Mouse (Mus musculus): ENCODE data around the gene Marcks. TPM values are rescaled to one million over a fixed set of nuclear protein-coding genes. Genes with fewer than 3 reads are reported as not detected.

Marcks gene
- 91.1 TPM for polyA plus RNA-seq (2014; fragmentation: Illumina TruSeq; extraction: RNeasy Lipid Tissue Mini Kit (QIAGEN cat#74804); ENCODE audit: low replicate concordance)

GRCm38 (mm10) chr10:37138778-37139442 lies at the start of gene Marcks:
Gene Marcks (minus strand): TSS chr10:37138920.

Other genes with a start within 250 kb of the Marcks start
- 167 TPM for gene Hdac2, start 164.4 kb downstream of the Marcks start, polyA plus RNA-seq (2014; fragmentation: Illumina TruSeq; extraction: RNeasy Lipid Tissue Mini Kit (QIAGEN cat#74804); ENCODE audit: low replicate concordance)